Mouse (Mus musculus) cerebellum, adult 18-20 months (tissue): ENCODE measurements around the gene Lgmn.

Experiments
- DNase-seq, 2 experiments: peaks; one replicate each; pipeline ENCODE4 v3.0.0; 2021

The Lgmn gene

DNA sequence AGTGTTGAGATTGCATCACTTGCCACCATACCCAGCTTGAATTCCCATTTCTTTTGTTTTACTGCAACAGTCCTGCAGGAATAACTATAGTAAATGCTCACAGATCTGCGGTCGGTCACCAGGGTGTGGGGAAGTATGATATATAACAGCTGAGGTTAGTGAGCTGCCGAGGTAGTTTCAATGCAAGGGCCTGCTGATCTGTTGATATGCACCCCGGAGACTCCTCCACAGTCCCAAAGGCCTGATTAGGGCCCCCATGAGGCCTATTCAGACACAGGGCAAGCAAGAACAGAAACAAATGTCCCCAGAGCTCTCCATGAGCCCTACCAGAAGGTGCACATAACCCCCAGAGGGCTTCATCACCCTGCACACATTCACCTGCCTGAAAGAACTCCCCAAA is 9.4 kb downstream of the Lgmn start:
- no peak for DNase-seq

DNA sequence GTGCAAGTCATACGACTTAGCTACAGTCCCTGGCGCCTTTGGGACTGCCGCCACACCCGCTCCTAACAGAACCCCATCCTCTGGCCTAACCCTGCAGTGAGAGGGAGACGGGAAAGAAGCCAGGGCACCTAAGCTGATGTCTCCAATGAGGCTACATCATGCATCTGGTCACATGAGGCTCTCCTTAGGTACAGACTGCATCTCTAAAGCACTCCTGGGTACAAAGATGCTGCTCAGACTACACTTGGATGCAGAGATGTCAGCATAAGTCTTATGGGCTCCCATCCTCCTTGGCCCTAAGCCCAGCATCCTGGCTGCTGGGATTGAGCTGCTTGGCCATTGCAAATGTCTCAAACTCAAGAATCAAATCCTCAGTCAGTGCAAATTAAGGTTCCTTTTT is 10.0 kb downstream of the Lgmn start:
- no peak for DNase-seq

DNA sequence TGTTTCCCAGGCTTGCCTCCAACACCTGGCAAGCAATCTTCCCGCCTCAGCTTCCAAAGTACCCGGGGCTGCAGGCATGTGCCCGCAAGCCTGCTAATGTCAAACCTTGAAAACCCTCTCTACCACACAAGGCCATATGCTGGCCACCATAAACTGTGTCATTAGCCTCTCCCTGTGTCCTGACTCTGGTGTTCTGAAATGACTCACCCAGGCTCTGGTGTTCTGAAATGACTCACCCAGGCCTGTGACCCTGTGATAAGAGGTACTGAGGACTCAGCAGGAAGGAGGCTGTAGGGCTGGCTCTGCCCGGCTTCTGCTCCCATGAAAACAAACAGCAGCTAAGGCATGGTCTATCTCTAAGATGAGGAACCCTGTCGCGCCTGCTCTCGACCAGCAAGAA is 13.3 kb downstream of the Lgmn start:
- no peak for DNase-seq

DNA sequence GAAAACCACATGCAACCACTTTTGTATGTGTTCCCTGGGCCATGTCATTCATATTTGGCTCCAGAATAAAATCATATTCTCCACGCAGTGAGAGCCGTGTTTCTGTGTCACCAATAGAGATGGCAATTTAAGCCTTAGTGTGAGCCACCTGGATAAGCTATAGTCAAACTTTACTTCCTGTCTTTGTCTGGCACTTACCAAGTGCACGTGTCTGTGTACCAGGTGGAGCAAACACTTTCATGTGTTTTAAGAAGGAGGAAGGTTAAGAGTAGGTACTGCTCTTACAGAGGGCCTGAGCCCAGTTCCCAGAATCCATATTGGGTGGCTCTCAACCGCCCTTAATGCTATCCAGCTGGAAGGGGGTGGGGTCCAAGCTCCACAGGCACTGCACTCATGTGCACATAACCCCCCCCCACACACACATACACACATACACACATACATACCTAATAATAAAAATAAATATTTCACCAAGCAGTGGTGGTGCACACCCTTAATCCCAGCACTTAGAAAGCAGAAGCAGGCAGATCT is 14.5 kb downstream of the Lgmn start:
- no peak for DNase-seq

DNA sequence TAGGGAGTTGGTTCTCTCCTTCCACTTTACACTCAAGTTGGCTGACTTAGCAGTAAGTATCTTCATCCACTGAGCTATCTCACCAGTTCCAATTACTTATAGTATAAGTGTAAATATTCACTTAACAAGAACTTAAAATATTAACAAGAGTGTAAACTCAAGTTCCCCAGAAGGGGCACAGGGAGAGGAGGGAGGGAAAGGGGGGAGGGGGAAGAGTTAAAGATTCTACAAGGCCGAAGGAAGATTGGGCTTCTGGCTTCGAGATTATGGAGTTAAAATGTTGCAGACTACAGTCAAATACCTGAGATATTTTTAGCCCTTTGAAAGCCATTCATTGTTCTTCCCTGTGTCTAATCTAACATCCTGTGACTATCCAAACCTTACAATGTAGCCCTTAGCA is 15.2 kb downstream of the Lgmn start:
- DNase-seq, result no peak

DNA sequence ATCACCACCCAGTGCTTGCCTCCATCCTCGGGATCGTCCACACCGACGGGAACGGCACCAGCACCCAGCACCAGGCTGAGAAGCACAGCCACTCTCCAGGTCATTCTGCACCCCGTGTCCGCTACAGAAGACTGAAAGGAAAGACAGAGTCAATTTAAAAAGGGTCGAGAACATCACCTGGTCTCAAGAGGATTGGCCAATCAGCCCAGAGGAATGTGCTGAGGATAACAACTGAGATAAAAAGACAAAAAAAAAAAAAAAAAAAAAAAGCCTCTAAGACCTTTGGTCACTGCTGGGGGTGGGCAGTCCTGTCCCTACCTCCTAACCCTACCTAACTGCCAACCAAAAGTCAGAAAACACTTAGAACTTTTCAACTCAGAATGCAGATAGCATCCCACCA is 16.0 kb downstream of the Lgmn start:
- DNase-seq, result no peak

DNA sequence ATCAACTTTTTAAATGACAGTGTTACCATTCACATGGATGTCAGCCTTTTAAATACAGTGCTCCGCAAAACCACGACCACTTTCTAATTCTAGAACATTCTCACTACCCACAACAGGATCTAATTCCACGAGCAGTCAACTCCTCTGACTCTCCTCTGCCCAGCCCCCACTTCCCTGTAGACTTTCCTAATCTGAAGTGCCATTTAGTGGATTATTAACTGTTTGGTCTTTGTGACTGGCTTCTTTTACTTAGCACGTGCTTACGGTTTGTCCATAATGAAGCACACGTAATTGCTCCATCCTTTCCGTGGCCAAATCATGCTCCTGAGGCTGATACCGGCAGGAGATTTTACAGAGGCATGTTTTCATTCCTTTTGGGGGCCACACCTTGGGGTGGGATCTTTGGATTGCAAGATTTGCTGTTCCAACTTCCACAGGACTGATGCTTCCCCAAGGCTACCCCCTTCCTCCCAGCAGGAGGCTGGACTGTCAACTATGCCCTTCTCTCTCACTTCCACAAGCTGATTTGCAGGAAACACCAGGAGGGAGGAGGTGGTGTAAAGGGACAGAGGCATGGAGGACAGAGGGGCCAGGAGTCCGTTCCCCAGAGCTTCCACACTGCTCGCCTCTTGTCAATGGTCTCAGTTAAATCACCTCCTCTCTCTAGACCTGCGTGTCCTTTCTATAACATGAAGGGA is 16.8 kb downstream of the Lgmn start:
- no peak for DNase-seq

DNA sequence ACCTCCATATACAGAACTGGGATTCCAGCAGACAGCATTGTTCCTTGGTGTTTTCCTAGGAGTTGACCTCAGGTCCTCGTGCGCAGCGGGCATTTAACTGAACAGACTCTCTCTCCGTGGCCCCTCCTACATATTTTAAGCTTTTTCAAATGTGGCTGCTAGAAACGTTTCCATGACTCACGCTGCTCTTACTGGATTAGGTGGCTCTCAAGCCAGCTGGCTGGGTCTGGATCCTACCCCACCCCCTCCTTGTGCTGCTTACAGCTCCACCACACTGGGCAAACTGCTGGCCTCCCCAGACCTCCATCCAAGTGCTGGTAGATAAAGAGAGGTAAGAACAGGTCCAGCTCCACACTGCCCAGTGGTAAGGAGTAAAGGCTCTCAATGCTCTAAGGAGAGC is 17.5 kb downstream of the Lgmn start:
- no peak for DNase-seq

DNA sequence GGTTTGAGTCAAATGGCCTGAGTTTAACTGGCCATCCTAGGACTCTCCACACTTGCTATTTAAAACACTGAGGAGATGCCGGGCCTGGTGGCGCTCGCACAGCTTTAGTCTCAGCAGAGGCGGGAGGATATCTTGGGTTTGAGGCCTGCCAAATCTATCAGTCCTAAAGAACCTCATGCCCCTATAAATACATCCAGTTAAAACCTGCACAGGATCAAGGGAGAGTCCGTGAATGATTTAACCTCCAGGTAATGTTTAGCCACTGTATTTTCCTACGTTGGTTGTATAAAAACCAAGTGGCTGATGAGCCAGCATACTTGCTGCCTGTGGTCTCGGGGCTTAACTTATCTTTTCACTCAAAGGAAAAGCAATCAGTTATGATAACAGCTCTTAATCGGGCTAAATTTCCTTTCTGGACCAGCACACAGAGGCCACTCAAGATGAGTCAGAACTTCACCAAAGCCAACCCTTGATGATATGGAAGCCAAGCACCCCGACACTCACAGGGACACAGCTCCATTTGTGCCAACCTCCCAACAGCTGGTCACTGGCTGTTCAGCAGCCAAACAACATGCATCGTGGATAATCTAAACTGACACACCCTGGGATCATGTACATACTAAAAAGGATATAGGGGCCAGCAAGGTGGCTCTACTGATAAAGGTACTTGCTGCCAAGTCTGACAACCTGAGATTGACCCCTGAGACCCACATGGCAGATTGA is 19.3 kb downstream of the Lgmn start:
- no peak for DNase-seq

DNA sequence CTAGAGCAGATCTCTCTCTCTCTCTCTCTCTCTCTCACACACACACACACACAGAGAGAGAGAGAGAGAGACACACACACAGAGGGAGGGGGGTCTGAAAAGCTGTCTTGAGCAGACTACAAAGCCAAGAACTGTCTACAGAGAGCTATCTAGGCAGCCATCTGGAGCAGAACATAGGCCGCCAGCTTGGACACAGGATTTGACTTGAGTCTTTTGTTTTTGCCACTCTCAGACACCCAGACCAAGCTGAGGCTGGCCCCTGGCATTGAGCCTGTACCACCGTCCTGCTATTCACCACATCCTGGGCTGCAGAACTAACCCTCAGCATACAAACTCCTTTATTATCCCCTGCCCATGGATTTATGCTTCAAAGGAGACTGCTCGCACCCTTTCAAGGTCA is 20.1 kb downstream of the Lgmn start:
- peak; percentile 51 to 59 for DNase-seq

DNA sequence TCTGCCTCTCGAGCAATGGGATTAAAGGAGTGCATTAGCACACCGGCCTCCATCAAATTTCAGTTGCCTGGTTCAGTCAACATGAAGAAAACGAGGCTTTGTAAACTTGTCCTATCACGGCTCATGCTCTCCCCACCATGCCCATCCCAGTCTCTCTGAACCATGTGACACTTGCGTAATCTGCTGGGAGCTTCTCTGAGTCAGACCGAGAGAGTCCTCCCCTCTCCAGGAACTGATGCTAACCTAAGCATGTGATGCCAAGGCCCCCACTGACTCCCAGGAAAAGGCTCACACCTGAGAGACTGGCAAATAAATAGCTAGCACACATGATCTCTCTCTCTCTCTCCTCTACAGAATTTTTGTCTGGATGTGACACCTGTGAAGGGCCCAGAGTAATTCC is 21.9 kb downstream of the Lgmn start:
- DNase-seq, result no peak

DNA sequence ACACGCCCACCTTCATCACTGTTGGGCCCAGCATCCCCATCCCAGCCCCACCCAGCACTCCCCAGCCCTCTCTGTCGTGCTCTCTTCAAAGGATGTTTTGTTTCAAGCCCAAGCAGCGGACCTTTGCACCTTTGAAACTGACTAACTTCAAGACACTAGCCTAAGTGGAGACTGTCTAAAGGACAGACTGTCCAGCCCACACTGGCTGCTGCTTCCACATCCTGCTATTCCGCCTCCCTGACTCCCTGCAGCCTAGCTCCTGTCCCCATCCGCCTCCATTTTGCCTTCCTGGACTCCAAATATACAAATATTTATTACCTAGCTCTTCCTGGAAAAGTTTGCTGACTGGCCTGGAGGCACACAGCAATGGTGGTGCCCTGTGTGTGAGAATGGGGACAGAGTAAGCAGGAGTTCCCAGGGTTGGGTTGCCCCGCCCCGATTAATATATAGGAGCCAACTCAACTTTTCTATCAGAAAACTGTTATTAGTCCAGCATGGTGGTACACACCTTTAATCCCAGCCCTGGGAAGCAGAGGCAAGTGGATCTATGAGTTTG is 22.6 kb downstream of the Lgmn start:
- DNase-seq, result no peak

DNA sequence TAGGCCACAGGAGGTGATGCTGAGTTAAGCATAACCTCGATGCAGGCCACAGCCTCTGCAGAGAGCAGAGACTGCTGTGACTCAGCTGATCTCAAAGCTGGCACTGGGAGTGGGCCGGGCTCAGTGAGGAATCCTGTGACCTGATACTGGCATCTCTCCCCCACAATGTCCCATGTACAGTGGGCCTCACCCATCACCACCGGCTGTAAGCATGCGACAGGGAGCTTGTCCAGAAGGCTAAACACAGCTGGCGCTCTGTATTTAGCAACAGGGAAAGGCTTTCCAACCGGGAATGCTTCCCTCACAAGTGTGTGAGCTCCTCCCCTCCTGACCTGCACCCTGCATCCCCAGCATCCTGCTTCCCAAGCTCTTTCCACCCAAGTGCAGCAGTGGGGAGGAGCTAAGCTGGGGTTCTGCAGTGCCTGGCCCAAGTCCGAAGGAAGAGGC is 23.2 kb downstream of the Lgmn start:
- peak in 1 of 2 experiments; percentile 31 for DNase-seq

DNA sequence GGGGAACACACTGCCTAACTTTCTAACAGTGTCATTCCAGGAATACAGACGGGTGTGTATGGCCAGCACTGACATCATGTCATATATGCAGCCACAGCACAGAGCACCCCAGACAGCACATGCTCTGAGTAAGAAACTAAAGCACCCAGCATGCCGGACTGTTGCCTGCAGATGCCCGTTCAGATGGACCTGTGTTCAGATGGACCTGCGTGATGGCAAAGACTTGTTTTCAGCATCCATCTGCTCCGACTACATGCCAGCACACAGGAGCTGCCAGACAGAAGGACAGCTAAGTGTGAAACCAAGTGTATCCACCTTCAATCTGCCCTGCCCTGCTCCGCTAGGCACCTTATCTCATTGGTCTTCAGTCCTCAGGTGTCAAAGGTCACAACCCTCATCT is 24.9 kb downstream of the Lgmn start:
- DNase-seq, result no peak

DNA sequence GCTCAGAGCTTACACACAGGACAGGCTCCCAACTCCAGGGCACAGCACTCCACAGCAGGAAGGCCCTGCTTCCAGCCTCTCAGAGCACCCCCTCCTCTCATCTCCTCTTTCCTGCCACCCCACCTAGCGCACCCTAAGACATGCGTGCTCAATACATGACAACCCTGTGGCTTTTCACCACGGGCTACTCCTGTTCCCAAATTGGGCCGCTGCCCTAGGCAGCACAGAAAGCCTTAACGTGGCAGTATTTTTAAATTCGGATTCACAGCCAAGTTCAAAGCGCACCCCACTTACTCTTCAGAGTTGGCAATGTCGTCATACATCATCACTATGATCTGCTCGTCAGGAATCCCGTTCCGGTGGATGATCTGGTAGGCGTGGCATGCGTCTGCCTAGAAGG is 26.4 kb downstream of the Lgmn start:
- DNase-seq, result no peak

DNA sequence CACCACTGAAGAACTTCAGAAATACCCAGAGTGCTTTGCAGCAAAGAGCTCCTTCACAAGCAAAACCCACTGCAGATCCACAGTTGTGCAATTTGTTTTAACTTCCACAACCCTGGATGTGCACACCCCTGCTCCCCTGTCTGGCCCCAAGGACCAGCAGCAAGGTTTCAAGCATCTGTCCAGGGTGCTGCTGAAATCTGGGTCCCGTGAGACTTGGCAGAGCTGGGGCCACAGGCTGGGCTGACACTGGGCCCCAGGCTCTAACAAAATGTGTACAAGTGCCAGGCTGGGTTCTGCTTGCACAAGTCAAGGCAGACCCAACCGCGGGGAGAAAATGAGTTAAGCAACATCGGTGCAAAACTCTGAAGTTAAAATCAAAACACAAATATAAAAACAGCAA is 41.0 kb downstream of the Lgmn start:
- no peak for DNase-seq

DNA sequence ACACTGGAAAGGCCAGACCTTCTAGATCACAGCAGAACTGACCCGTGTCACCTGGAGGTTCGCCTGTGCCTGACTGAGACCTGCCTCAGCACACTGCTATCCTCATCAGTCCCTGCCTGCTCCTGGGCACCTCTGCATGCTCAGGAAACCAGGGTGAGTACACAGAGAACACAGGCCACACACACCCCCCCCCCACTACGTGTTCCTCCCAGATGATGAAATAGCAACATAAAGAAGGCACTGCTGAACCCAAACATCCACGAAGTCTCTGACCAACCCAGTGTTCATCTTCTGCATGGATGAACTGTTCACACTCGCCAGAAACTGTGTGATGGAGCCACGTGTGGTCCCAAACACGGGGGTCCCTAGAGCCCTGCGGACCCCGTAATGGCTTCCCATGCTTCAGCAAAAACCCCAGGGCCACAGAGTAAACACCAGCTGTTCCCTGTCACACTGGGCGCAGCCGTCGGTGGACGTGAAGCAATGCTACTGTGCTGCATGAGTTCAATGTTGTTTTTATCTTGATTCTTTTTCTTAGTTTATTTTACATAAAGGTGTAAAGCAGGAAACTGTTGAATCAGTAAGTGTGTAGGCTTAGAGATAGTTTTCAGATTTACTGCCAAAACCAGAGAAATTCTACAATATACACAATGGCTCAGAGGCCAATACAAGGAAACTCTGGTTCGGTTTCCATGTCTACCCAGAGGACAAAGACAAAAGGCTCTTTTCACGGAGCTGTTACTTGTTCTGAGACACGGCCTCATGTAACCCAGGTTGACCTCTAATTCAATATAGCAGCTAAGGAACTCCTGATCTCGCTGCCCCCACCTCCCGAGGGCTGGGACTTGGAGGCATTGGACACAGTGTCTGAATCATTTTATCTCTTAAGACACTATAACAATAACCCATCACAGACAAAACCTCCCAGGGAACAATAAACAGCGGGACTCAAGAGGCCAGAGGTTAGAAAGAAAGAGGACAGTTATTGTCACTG is 43.3 kb downstream of the Lgmn start:
- DNase-seq, result no peak

DNA sequence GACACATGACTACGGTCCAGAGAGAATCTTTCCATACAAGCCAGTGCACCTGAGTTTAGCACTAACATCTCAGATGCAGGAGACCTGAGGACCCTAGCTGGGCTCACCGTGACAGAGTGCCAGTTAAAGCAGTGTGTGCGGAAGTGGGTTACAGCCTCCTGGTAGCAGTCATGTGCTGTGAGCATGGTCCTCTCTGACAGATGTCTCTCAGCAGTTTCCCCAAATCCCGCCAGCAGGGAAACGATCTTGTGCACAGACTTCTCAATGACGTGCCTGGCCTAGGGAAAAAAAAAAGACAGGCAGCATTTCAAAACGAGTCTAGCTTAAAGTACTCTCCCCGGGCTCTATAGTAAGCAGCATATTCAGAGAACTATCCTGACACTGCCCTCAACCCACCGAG is 44.1 kb downstream of the Lgmn start:
- DNase-seq, result peak in 1 of 2 experiments; percentile 21

DNA sequence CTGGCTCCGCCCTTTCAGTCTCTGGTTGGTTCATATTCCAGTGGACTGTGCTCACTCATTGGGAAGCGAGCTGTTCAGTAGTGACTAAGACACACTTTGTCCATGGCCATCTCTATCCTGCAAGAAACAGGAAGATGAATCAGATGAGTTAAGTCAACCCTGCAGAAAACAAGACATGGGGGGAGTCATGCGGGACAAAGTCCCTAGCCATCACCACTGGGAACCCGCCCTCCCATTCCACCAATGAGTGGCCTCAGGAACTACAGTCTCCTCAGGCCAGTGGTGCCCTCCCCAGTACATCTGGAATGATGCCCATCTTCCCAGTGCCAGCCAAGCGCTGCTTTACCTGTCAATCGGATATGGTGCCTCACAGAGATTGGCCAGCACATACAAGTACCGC is 45.1 kb downstream of the Lgmn start:
- no peak for DNase-seq

DNA sequence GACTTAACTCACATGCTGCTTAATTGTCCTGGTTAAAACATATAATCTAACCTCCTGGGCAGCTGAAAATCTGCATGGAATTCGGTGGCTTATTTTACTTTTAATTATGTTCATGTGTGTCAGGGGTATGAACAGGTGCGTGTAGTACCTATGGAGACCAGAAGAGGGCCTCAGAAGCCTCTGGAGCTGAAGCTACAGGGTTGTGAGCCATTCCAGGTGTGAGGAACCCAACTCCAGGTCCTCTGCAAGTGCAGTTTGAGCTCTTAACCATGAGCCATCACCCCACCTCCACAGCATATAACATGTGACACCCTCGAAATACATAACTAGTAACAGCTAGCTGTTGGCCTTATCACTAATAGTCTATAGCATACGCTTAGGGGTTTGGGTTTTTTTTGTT is 47.6 kb downstream of the Lgmn start:
- peak; percentile 14 to 35 for DNase-seq

DNA sequence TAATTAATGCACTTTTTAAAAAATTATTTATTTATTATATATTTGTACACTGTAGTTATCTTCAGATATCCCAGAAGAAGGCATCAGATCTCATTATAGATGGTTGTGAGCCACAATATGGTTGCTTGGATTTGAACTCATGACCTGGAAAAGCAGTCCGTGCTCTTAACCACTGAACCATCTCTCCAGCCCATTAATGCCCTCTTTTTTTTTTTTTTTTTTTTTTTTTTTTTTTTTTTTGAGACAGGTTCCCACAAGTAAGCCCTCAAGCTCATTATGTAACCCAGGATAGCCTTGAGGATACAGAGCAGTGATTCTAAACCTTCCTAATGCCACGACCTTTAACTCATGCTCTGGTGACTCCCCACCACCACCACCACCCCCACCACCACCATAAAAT is 48.5 kb downstream of the Lgmn start:
- no peak for DNase-seq

DNA sequence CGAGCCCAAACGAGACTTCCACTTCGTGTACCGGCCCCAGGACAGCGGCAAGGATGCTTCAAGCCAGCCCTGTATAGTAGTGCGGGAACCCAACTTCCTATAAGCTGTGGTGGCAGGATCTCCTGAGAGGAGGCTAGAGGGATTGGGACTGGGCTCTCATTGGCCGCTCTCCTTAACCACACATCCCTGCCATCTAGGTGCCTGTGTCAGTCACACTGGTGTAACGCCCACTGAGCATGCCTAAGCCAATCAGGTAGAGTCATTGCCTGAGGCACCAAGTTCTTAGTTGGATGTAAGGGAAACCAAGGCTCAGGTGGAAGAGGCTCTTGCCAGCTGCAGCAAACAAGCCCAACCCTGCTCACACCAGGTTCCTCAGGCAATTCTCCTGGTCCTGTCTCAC is 49.6 kb downstream of the Lgmn start:
- DNase-seq, result peak in 1 of 2 experiments; percentile 15
